In the genomic region with DNA sequence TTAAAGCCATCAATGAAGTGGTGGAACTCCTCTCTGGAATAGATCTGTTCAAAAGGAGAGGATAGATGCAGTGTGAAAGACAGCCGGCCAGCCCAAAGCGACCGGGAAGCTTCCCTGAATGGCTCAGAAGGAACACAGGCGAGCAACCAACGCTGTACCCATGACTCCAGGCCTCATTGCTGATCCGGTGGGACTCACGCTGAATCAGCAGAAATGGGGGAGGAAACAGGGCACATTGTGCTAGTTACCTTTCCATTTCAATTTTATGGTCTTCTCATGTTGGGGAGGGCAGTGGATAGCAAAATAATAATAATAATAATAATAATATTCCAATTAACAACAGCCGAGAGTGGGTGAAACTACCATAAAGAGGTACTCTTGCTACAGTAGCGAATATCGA, we compare ENCODE assay signal across 18 mouse cellular contexts.
DNase-seq lines count a peak whose midpoint lies in the region; ATAC-seq and TF ChIP-seq lines count a peak whose summit lies in the region.
"Had no signal": no experiment of that assay in that cellular context is flagged by ENCODE, and none has a peak within 500 bp of the region (broad histone marks: within the 10 kb centered on the region; RNA-seq: fewer than 3 reads in every experiment).

No protein-coding gene starts in this region.

- no peak overlapping the region for H3K9ac ChIP-seq in liver, postnatal 0 days (replicated peaks)
- H3K9ac ChIP-seq in ES-E14 (ENCODE audit: insufficient read depth, low read depth, low read length, poor library complexity, severe bottlenecking) = no peak overlapping the region
- H3K9ac ChIP-seq in hindbrain, embryonic 13.5 days = no peak overlapping the region
- H3K9ac ChIP-seq: heart, embryonic 13.5 days had no signal

- H3K4me1 ChIP-seq in liver, postnatal 0 days (ENCODE audit: insufficient read depth) = peaks cover 9% of the 10 kb centered on the region
- peaks cover 6 to 18% of the 10 kb centered on the region in 2 experiments; a peak in 3 of 4 replicates for H3K4me1 ChIP-seq in ES-E14 (ENCODE audit: control insufficient read depth in 2 of 2, insufficient read depth in 2 of 2, low read length in 2 of 2, poor library complexity in 1 of 2)
- peaks cover 18% of the 10 kb centered on the region for H3K4me1 ChIP-seq in small intestine, adult 2 months (ENCODE audit: control insufficient read depth, insufficient read depth, insufficient read length, low read length)
- no peaks in the 10 kb centered on the region for H3K4me1 ChIP-seq in hindbrain, embryonic 13.5 days (replicated peaks)

- no peak for DNase-seq in liver, postnatal 0 days
- DNase-seq in liver (no peak), ES-E14 (ENCODE audit: low read depth, low spot score) (no peak)
- no peak for DNase-seq in kidney, postnatal 14 days
- no peak for DNase-seq in layer of hippocampus, postnatal 36 days
- DNase-seq: adrenal gland, adult 2 months; adrenal gland, postnatal 25 days; cerebellum, adult 2 months; cerebellum, postnatal 10 days; gastrocnemius, adult 2 months; gastrocnemius, postnatal 25 days; heart, postnatal 36 days had no signal

- H3K9me3 ChIP-seq in liver, postnatal 0 days (ENCODE audit: low read length) = no peaks in the 10 kb centered on the region
- no peaks in the 10 kb centered on the region for H3K9me3 ChIP-seq in ES-E14 (ENCODE audit: control insufficient read depth, insufficient read depth, low read depth, low read length)
- no peaks in the 10 kb centered on the region for H3K9me3 ChIP-seq in hindbrain, embryonic 13.5 days
- H3K9me3 ChIP-seq: embryonic facial prominence, embryonic 10.5 days; heart, embryonic 13.5 days had no signal

- peak overlapping the region; percentile 59; the same call in 1 of the 2 replicates for H3K27ac ChIP-seq in liver, postnatal 0 days (ENCODE audit: low read depth)
- no peak overlapping the region for H3K27ac ChIP-seq in ES-E14 (ENCODE audit: insufficient read depth, low read depth, low read length, poor library complexity, severe bottlenecking)
- H3K27ac ChIP-seq in small intestine, adult 2 months (ENCODE audit: insufficient read depth, low read depth, low read length) = peak overlapping the region; percentile 100
- no peak overlapping the region for H3K27ac ChIP-seq in hindbrain, embryonic 13.5 days
- H3K27ac ChIP-seq: embryonic facial prominence, embryonic 10.5 days; heart, embryonic 13.5 days had no signal

- 78% methylated on average over 10 of the region's 10 CpGs for WGBS in liver, postnatal 0 days (ENCODE audit: insufficient replicate concordance)
- WGBS in small intestine, adult 2 months = 23% methylated on average over 10 of the region's 10 CpGs
- WGBS in hindbrain, embryonic 13.5 days = 91% methylated on average over 10 of the region's 10 CpGs

- peak; percentile 34; the same call in 1 of the 2 replicates for TF ChIP-seq POLR2A in small intestine, adult 2 months (IDR thresholded peaks at IDR 0.05; ENCODE audit: low read depth, low read length)

- H3K4me2 ChIP-seq in liver, postnatal 0 days (ENCODE audit: low read depth, low read length) = no peak overlapping the region
- no peak overlapping the region for H3K4me2 ChIP-seq in hindbrain, embryonic 13.5 days
- H3K4me2 ChIP-seq: heart, embryonic 13.5 days had no signal

- H3K36me3 ChIP-seq in liver, postnatal 0 days (replicated peaks; ENCODE audit: insufficient read depth, low read length) = no peaks in the 10 kb centered on the region
- H3K36me3 ChIP-seq in ES-E14 (ENCODE audit: control insufficient read depth, insufficient read depth, low read length, poor library complexity, severe bottlenecking) = peaks cover 7% of the 10 kb centered on the region; the same call in 1 of the 2 replicates
- H3K36me3 ChIP-seq in small intestine, adult 2 months (ENCODE audit: control insufficient read depth, insufficient read depth, low read length) = peaks cover 9% of the 10 kb centered on the region; the same call in 1 of the 2 replicates
- H3K36me3 ChIP-seq in hindbrain, embryonic 13.5 days = no peaks in the 10 kb centered on the region
- H3K36me3 ChIP-seq: embryonic facial prominence, embryonic 10.5 days; heart, embryonic 13.5 days had no signal

- H3K27me3 ChIP-seq in liver, postnatal 0 days (ENCODE audit: insufficient read depth, low read length) = no peaks in the 10 kb centered on the region
- H3K27me3 ChIP-seq in small intestine, adult 2 months (ENCODE audit: control insufficient read depth, insufficient read depth, low read length) = no peaks in the 10 kb centered on the region
- no peaks in the 10 kb centered on the region for H3K27me3 ChIP-seq in hindbrain, embryonic 13.5 days

- ATAC-seq in liver, postnatal 0 days = no peak
- no peak for ATAC-seq in hindbrain, embryonic 13.5 days (ENCODE audit: low FRiP score)
- ATAC-seq: forebrain, embryonic 14.5 days; hindbrain, embryonic 16.5 days had no signal

- TF ChIP-seq EP300 in liver, postnatal 0 days (IDR thresholded peaks at IDR 0.05; ENCODE audit: low read depth) = no peak

- in situ Hi-C loops in ES-E14 (cut with MboI; ENCODE audit: low sequenced_read_pairs in 2 of 2, unreplicated experiment in 2 of 2) = no loop called here

- no peak overlapping the region for H3K4me3 ChIP-seq in liver, postnatal 0 days (ENCODE audit: low read depth, low read length)
- no peak overlapping the region for H3K4me3 ChIP-seq in ES-E14 (ENCODE audit: insufficient read depth in 1 of 2, low read depth in 1 of 2, low read length in 2 of 2, poor library complexity in 1 of 2, severe bottlenecking in 1 of 2)
- H3K4me3 ChIP-seq in small intestine, adult 2 months (ENCODE audit: low read depth, low read length) = peak overlapping the region; percentile 52
- no peak overlapping the region for H3K4me3 ChIP-seq in hindbrain, embryonic 13.5 days
- H3K4me3 ChIP-seq: embryonic facial prominence, embryonic 10.5 days; heart, embryonic 13.5 days had no signal

- no peak for TF ChIP-seq CTCF in liver, postnatal 0 days (IDR thresholded peaks at IDR 0.05; ENCODE audit: low read depth)
- no peak for TF ChIP-seq CTCF in small intestine, adult 2 months (IDR thresholded peaks at IDR 0.05; ENCODE audit: extremely low read depth, insufficient read length, insufficient replicate concordance, low read depth, low read length)

TF ChIP-seq in ES-E14, 5 proteins besides CTCF, POLR2A, EP300 and RAD21:
- TF ChIP-seq MAFK (IDR thresholded peaks at IDR 0.05; ENCODE audit: insufficient read depth, low read depth, low read length) (peak; percentile 83), CHD2 (IDR thresholded peaks at IDR 0.05; ENCODE audit: low read depth, low read length) (no peak)

Comparison
In these comparisons a context has a peak if more than half of its experiments do, and no peak if none do; other contexts are left out.
1. H3K27ac ChIP-seq: peak in liver, postnatal 0 days (single experiment) and small intestine, adult 2 months (single experiment); none in ES-E14 (single experiment) and hindbrain, embryonic 13.5 days (single experiment).